Mouse (Mus musculus): ENCODE data around the gene Tex47.
A peak's percentile ranks its signal among the peaks of the same experiment; 100 is the strongest.

DNA sequence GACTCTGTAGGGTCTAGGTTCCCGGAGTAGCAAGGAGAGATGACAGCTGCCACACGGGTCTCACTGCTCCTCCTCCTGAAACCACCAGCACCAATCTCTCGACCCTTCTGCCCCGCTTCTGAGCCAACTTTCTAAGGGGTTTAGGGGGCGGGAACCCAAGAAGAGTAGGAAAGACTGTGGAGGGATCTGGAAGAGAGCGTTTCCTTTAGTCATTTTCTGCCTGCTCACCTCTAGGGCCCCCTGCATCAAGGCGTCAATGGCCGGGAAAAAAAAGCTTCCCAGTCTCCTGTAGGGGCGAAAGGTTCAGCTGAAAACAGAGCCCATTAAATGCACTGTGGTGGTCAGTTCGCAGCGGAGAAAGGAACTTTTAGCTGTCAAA is 41.1 kb downstream of the Tex47 start:
- TF ChIP-seq CTCF (conservative IDR thresholded peaks at IDR 0.05; ENCODE audit: low read length) (0 out of 2 replicates have a peak, but pooled peaks have one; percentile 3), POU5F1 (IDR thresholded peaks at IDR 0.05; ENCODE audit: borderline replicate concordance, low read length) (no peak), NANOG (IDR thresholded peaks at IDR 0.05; ENCODE audit: borderline replicate concordance, low read length) (no peak)

Measured in E14TG2a.4 (cell line).